Mouse (Mus musculus) mouse trophoblast stem cell (cell line): ENCODE results near the gene Synrg.

ENCODE experiments used
- in situ Hi-C, 2 experiments: fragments of 300-500 bp; cut with MseI, MboI; formaldehyde crosslinking; loops; 2 replicates in 1 of 2; 3 replicates in 1 of 2; pipeline ENCODE4 v1.15.1; 2025

The Synrg gene

DNA sequence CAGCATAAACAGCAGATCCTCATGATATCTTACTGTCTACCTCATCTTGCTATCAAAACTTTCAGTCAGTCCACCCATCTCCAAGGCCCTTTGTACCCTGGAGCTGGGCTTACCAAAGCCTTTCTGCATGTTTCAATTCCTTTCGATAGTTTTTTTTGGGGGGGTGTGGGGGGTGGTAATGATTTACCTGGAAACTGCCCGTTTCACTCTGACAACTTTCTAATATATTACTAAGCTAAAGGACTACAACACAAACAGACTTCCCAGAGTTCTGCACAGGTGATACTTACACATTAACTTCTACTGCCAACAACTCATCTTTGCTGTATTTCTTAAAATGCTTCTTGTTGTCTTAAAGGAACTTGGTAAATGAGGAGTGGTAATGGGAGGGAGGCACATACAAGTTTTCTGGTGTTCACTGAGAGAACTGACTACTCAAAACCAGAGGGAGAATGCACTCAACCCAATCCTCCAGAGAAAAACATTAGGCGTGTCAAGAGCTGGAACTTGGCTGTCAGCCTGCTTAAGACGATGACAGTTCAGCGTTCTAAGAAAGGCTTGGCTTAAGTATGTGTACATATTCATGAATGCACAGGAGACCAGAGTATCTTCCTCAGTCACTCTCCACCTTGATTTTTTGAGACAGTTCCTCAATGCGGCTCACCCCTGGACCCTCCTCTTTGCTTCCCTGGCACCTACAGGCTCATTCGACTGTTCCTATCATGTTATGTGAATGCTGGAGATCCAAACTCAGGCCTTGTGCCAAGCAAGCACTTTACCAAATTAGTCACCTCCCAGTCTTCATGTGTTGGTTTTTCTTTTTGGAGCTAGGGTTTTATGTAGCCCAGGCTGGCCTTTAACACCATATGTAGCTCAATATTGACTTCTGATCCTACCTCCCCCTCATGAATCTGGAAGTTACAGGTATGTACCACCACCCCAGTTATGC is 109.9 kb downstream of the Synrg start:
- in situ Hi-C loops = no loop called here

DNA sequence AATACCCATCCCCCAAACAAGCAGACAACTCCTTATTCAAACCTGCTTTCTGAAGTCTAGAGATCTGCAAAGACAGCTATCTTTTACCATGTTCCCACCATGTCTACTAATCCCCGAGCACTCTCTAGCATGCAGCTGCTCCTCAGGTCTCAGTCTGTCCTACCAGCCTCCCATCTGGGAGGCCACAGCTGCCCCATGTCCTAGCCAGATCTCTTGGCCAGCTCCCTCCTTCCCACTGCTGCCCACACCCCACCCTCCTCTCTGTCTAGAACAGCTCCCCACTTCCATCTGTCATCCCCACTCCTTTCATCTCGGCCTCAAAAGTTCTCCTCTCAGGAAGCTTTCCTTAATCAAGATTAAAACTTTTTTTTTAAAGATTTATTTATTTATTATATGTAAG is 112.8 kb downstream of the Synrg start:
- in situ Hi-C loops = no loop called here

DNA sequence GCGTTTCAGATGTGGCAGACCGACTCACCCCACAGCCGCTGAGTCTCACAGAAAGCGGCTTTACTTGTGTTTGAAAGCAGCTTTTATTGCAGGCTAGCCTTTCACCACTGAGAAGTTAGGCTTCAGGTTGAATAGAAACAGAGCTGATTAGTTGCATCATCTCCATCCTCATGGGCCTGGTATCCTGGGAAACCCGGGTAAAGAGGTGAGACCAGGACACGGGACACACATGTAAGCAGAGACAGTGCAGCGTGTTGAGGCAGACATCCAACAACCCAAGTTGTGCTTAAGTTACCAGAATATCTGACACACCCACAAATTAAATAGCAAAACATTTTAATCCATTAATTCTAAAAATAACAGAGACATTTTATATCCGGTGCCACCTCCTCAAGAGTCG is 114.4 kb downstream of the Synrg start:
- in situ Hi-C loops = no loop called here

DNA sequence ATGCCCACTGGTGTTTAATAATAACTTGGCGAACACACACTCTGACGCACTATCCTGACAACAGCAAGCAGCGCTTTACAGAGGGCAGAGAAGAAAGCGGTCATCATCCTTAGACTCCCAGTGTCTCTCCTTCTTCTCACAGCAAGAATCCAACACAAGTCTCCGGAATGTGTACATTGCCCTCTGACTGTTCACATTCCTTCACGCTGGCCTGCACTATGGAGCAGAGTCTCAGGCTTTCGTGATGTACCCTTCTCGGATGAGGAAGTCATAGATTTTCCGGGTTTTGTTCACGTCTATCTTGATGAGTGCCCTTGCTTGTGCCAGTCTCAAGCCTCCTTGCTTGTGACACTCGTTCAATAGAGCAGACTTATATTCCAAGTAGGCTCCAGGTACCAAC is 115.1 kb downstream of the Synrg start:
- in situ Hi-C loops = no loop called here

DNA sequence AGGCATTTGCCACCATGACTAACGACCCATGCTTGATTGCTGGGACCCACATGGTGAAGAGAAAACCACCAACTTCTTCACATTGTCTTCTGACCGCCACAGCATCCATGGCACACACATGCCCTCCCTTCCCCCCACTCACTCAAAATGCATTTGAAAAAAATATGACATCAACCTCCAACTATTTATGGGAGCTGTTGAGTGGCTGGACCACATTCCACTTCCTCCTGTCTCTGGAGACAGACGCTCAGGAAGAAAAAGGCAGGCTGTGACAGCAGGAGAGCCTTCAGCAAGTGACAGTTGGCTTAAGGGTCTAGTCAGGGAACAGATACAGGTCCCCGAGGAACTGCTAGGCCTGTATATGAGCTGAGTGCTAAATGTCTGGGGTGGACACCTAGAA is 115.7 kb downstream of the Synrg start:
- in situ Hi-C loops = no loop called here

DNA sequence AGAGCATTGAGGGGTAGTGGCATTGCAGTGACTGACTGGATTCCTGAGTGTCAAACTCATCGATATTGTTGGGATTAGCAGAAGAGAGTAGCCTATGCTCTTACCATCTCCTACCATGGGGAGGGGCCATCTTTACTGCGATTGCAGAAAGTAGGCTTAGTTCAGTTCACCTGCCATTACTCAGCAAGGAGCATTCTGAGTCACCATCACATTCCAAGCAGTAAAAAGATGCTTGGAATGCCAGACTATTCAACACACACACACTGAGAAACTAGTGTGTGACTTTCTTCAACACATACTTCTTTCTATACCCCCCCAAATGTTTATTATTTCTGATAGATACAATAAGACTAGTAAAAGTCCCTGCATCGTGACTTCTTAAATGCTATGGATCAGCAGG is 116.1 kb downstream of the Synrg start:
- in situ Hi-C loops = no loop called here

DNA sequence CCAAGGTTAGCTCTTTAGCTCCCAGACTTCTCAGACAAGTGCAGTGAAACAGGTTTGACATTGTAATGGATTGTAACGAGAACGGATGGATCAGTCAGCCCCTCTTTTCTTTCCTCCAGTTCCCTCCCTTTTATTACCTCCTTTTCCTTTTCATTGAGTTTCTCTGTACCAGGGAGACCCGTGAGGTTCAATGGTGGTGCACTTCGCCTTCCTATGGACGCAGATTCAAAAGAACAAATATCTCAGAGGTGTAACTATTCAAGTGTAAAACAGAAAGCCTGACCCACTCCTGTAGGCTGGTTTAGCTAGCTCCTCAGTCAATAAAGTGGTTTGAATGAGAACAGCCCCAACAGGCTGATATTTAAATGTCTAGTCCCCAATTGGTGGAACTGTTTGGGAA is 117.7 kb downstream of the Synrg start:
- in situ Hi-C loops = no loop called here

DNA sequence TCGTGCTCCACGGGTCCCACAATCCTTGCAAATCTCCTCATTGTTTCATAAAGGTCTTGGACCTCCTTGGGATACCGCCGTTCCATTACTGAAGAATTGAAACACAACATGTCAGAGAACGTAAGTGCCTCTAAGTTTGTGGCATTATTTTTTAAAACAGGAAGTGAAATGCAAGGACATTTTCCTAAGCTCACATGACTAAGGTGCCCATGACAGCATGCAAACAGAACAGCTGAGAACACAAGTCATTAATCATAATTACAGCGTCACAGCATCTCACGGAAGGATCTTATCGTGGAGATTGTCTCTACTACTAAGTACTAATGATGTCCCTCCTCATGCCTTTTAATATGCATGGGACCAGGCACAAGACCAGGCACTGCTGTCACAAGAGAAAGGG is 126.3 kb downstream of the Synrg start:
- in situ Hi-C loops = no loop called here
